Mouse (Mus musculus) stomach, embryonic 14.5 days (tissue): ENCODE data around the gene Elmsan1. TPM values are rescaled to one million over a fixed set of nuclear protein-coding genes. Genes with fewer than 3 reads are reported as not detected.

ENCODE experiments used
- ATAC-seq: fragments of 200-750 bp; cut with Nextera tagmentation; 2 replicates; pipeline ENCODE4 v1.8.0; 2017; ENCODE audit warnings: low read depth, moderate TSS enrichment; ENCODE audit not compliant: insufficient number of reproducible peaks, insufficient read depth, low FRiP score
- H3K27ac ChIP-seq: fragments of 300-500 bp; sonication (generic); 2 replicates; pipeline ENCODE4 v1.5.1; 2014; ENCODE audit warnings: mild to moderate bottlenecking, low read length, moderate library complexity, mixed read lengths
- H3K27me3 ChIP-seq: fragments of 300-500 bp; sonication (generic); 2 replicates; pipeline ENCODE4 v1.6.1; 2014; ENCODE audit warnings: low read length, control low read depth, mixed read lengths; ENCODE audit not compliant: control insufficient read depth, insufficient read depth
- H3K36me3 ChIP-seq: fragments of 300-500 bp; sonication (generic); 2 replicates; pipeline ENCODE4 v1.6.1; 2014; ENCODE audit warnings: mild to moderate bottlenecking, control low read depth, low read length, moderate library complexity, mixed read lengths; ENCODE audit not compliant: control insufficient read depth, insufficient read depth
- H3K4me1 ChIP-seq: fragments of 300-500 bp; sonication (generic); 2 replicates; pipeline ENCODE4 v1.6.1; 2014; ENCODE audit warnings: low read length, control low read depth, mixed read lengths; ENCODE audit not compliant: control insufficient read depth, insufficient read depth
- H3K4me2 ChIP-seq: fragments of 300-500 bp; sonication (generic); replicated peaks from 2 replicates; pipeline ENCODE4 v1.6.1; 2014; ENCODE audit warnings: low read depth, low read length, control low read depth
- H3K4me3 ChIP-seq: fragments of 300-500 bp; sonication (generic); 2 replicates; pipeline ENCODE4 v1.5.1; 2014; ENCODE audit warnings: low read depth, low read length, control low read depth
- H3K9ac ChIP-seq: fragments of 300-500 bp; sonication (generic); replicated peaks from 2 replicates; pipeline ENCODE4 v1.6.1; 2014; ENCODE audit warnings: low read depth, mild to moderate bottlenecking, control low read depth, low read length, moderate library complexity, mixed read lengths
- H3K9me3 ChIP-seq: fragments of 300-500 bp; sonication (generic); 2 replicates; pipeline ENCODE4 v1.6.1; 2016; ENCODE audit warnings: low read depth, low read length, control low read depth; ENCODE audit not compliant: control insufficient read depth
- WGBS: fragments of 180-500 bp; shearing (Covaris S2); extraction: QIAGEN DNeasy Blood & Tissue Kit; methylation state at CpG from one replicate; pipeline ENCODE4 v1.1.7; 2014; 5-methylcytosine and 5-hydroxymethylcytosine counted together
- polyA plus RNA-seq: library from polyadenylated mRNA; unstranded; fragments of >200 nt; fragmentation: Nextera tagmentation; extraction: Ambion mirVana; gene quantifications from 2 replicates; pipeline ENCODE4 v1.2.1, GENCODE M21; 2014

Gene Elmsan1
- polyA plus RNA-seq, result 10.2 and 10.6 TPM in 2 replicates

- Histone ChIP-seq H3K4me1 (peaks cover 22% of the 10 kb centered on the region), H3K27ac (peak within 1 kb of the TSS; percentile 96), H3K36me3 (no peaks in the 10 kb centered on the region), H3K27me3 (no peaks in the 10 kb centered on the region), H3K9me3 (no peaks in the 10 kb centered on the region), H3K4me3 (peak within 1 kb of the TSS; percentile 89), H3K4me2 (peak within 1 kb of the TSS; percentile 85), H3K9ac (peak within 1 kb of the TSS; percentile 83)
- WGBS, result 1% methylated on average over 78 of the region's 82 CpGs
- ATAC-seq, result peak; percentile 86
These were observed at the start of gene Elmsan1 for GRCm38 (mm10) chr12:84218289-84219120. Gene Elmsan1 (minus strand): TSS chr12:84218881.

DNA sequence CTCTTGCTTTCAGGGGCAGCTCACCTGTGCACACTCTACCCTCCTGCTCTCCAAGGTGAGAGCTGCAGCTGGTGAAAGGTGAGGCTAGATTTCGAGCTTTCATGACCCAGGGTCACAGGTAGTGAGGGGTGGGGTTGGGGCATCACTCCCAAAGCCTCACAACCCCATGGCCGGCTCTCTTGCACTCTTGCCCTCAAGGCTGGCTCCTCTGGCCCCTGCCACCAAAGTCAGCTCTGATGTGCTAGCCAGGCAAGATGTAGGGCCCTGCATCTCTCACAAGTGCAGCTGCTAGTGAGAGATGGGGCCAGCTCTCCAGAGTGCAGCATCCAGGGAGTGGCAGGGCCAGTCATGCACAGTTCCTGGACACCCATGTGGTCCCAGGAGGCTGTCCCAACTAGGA lies 48.6 kb upstream of the Elmsan1 start:
- Histone ChIP-seq H3K4me2 (no peak overlapping the region), H3K27me3 (no peaks in the 10 kb centered on the region), H3K36me3 (no peaks in the 10 kb centered on the region), H3K4me1 (no peaks in the 10 kb centered on the region), H3K27ac (no peak overlapping the region), H3K9me3 (no peaks in the 10 kb centered on the region), H3K9ac (no peak overlapping the region), H3K4me3 (no peak overlapping the region)
- ATAC-seq, result no peak
- WGBS, result 61% methylated on average over 2 of the region's 2 CpGs

- 46% methylated on average over 7 of the region's 7 CpGs for WGBS
- no peak overlapping the region for H3K4me3 ChIP-seq
- H3K27ac ChIP-seq, result no peak overlapping the region
- no peak overlapping the region for H3K4me2 ChIP-seq
- no peaks in the 10 kb centered on the region for H3K36me3 ChIP-seq
- H3K27me3 ChIP-seq, result no peaks in the 10 kb centered on the region
- ATAC-seq, result no peak
- no peaks in the 10 kb centered on the region for H3K4me1 ChIP-seq
- H3K9ac ChIP-seq, result no peak overlapping the region
- no peaks in the 10 kb centered on the region for H3K9me3 ChIP-seq
These were observed 41.7 kb upstream of the Elmsan1 start for GRCm38 (mm10) chr12:84260363-84260762.

- H3K27me3 ChIP-seq, result no peaks in the 10 kb centered on the region
- no peak overlapping the region for H3K4me3 ChIP-seq
- H3K9ac ChIP-seq, result no peak overlapping the region
- no peaks in the 10 kb centered on the region for H3K9me3 ChIP-seq
- H3K27ac ChIP-seq, result no peak overlapping the region
- WGBS, result 73% methylated on average over 5 of the region's 5 CpGs
- no peaks in the 10 kb centered on the region for H3K4me1 ChIP-seq
- no peak for ATAC-seq
- no peaks in the 10 kb centered on the region for H3K36me3 ChIP-seq
- H3K4me2 ChIP-seq, result no peak overlapping the region
These were observed 36.2 kb upstream of the Elmsan1 start for GRCm38 (mm10) chr12:84254886-84255285.

GRCm38 (mm10) chr12:84252811-84253210 lies 34.1 kb upstream of the Elmsan1 start:
- Histone ChIP-seq H3K27ac (no peak overlapping the region), H3K9ac (no peak overlapping the region), H3K4me3 (no peak overlapping the region), H3K9me3 (no peaks in the 10 kb centered on the region), H3K27me3 (no peaks in the 10 kb centered on the region), H3K4me1 (no peaks in the 10 kb centered on the region), H3K36me3 (no peaks in the 10 kb centered on the region), H3K4me2 (no peak overlapping the region)
- 91% methylated on average over 5 of the region's 5 CpGs for WGBS
- ATAC-seq, result no peak

GRCm38 (mm10) chr12:84249217-84249616 lies 30.5 kb upstream of the Elmsan1 start:
- Histone ChIP-seq H3K27me3 (no peaks in the 10 kb centered on the region), H3K4me2 (no peak overlapping the region), H3K4me3 (no peak overlapping the region), H3K9ac (no peak overlapping the region), H3K27ac (no peak overlapping the region), H3K9me3 (no peaks in the 10 kb centered on the region), H3K36me3 (no peaks in the 10 kb centered on the region), H3K4me1 (no peaks in the 10 kb centered on the region)
- 0 out of 2 replicates have a peak, but pooled peaks have one; percentile 37 for ATAC-seq
- WGBS, result 9% methylated on average over 3 of the region's 3 CpGs

DNA sequence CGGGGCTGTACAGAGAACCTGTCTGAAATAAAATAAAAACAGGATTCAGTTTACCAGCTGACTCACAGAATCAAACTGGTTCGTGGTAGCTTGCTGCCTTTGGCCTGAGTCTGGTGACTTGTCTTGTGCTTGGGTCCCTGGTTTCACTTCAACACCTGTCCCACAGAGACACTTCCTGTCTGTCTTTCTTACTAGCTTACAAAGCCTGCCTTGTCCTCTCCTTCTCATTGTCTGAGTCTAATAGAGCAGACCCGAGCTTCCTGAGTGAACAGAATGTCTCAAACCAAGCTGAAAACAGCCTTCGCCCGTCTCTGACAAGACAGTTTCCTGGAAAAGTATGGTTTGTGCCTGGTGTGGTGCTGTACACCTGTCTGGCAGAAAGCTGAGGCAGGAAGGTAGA lies 27.0 kb upstream of the Elmsan1 start:
- ATAC-seq, result no peak
- no peak overlapping the region for H3K27ac ChIP-seq
- H3K4me2 ChIP-seq, result no peak overlapping the region
- H3K9me3 ChIP-seq, result no peaks in the 10 kb centered on the region
- WGBS, result 72% methylated on average over 5 of the region's 5 CpGs
- H3K9ac ChIP-seq, result no peak overlapping the region
- no peaks in the 10 kb centered on the region for H3K27me3 ChIP-seq
- no peak overlapping the region for H3K4me3 ChIP-seq
- H3K4me1 ChIP-seq, result no peaks in the 10 kb centered on the region
- H3K36me3 ChIP-seq, result no peaks in the 10 kb centered on the region

GRCm38 (mm10) chr12:84243076-84243770 lies 24.5 kb upstream of the Elmsan1 start:
- ATAC-seq, result no peak
- 76% methylated on average over 7 of the region's 7 CpGs for WGBS
- H3K36me3 ChIP-seq, result no peaks in the 10 kb centered on the region

More at GRCm38 (mm10) chr12:84243076-84243770, 24.5 kb upstream of the Elmsan1 start:
- Histone ChIP-seq H3K9ac (no peak overlapping the region), H3K9me3 (no peaks in the 10 kb centered on the region), H3K4me3 (no peak overlapping the region), H3K27me3 (no peaks in the 10 kb centered on the region), H3K27ac (no peak overlapping the region), H3K4me1 (no peaks in the 10 kb centered on the region), H3K4me2 (no peak overlapping the region)
